Mouse (Mus musculus) small intestine, adult 2 months (tissue): Measurements from ENCODE around the gene Cd300ld3.

Experiments used
- CTCF ChIP-seq: fragments of 200-500 bp; IDR thresholded peaks from 2 replicates; pipeline ENCODE4 v1.5.1; 2012; ENCODE audit warnings: low read depth, mild to moderate bottlenecking, control low read depth, inconsistent platforms, low read length, moderate library complexity, mixed read lengths; ENCODE audit not compliant: insufficient replicate concordance, insufficient read length; ENCODE audit errors: extremely low read depth
- POLR2A ChIP-seq: fragments of 200-500 bp; IDR thresholded peaks from 2 replicates; pipeline ENCODE4 v1.6.1; 2012; ENCODE audit warnings: low read depth, mild to moderate bottlenecking, control low read depth, inconsistent platforms, low read length, moderate library complexity

DNA sequence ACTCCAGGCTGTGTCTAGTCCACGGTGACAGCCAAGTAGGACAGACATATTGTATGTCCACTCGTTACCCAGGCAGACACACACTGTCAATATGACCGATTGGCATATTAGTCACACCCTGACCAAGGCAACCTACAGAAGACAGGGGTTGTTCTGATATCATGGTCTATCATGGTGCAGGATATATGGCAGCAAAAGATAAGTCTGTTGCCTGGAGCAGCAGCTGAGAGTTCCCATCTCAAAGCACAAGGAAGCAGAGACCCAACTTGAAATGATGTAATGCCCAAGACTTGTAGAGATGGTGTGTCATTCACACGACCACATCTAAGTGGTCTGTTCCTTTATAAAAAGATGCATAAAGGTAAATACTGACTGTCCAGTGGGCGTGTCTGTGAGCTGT, 30.5 kb upstream of the Cd300ld3 start:
- TF ChIP-seq POLR2A (no peak), CTCF (no peak)
